Mouse (Mus musculus) kidney, adult 2 months (tissue): ENCODE measurements around the gene Tap2.

Source experiments
- CTCF ChIP-seq: fragments of 200-500 bp; conservative IDR thresholded peaks from 2 replicates; pipeline ENCODE4 v1.5.1; 2011; ENCODE audit warnings: low read depth, mild to moderate bottlenecking, control low read depth, low read length, moderate library complexity, mixed read lengths; ENCODE audit not compliant: insufficient read depth, insufficient read length
- POLR2A ChIP-seq: fragments of 200-500 bp; IDR thresholded peaks from one replicate; pipeline ENCODE4 v1.6.1; 2011; ENCODE audit warnings: low read depth, low read length, control low read depth

DNA sequence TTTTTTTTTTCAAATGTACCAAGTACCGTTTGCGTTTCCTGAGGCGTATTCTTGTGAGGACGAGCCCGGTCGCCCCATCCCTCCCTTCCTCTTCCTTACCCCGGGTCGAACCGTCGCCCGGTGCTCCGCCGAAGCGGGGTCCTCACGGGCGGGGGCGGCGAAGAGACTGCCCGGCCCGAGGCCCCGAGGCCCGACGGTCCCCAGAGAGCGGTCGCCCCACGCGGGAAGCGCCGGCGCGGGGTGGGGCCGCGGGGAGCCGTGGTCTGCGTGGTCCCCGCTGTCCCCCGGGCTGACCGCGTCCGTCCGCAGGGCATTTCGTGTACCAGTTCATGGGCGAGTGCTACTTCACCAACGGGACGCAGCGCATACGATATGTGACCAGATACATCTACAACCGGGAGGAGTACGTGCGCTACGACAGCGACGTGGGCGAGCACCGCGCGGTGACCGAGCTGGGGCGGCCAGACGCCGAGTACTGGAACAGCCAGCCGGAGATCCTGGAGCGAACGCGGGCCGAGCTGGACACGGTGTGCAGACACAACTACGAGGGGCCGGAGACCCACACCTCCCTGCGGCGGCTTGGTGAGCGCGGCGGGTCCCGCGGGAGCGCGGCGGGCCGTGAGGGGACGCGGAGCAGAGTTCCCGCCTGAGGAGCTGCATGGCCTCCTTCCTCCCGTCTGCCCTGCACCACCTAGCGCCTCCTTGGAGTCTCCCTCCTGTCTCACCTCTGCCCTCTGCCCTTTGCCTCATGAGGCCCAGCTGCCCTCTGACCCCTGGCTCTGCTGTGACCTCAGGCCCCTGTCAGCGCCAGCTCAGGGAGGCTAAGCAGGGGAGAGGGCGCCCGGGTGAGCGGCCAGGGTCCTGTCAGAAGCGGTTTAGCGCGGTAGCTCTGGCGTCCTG, 61.4 kb downstream of the Tap2 start:
- TF ChIP-seq POLR2A = no peak
- no peak for TF ChIP-seq CTCF
